Mouse (Mus musculus): ENCODE results near the gene Prkg1.

GRCm38 (mm10) chr19:30631051-30631450 lies 1133.8 kb downstream of the Prkg1 start:
- TF ChIP-seq EP300 (IDR thresholded peaks at IDR 0.05; ENCODE audit: low read depth) (no peak), CTCF (IDR thresholded peaks at IDR 0.05; ENCODE audit: low read depth) (no peak)
